Mouse (Mus musculus): ENCODE data around the gene Zfp628. TPM values are rescaled to one million over a fixed set of nuclear protein-coding genes. Genes with fewer than 3 reads are reported as not detected.
"Not testable (repeated sequence)": the region's sequence is repeated elsewhere in the genome, so short reads cannot be mapped to it uniquely, and the experiment has no call there.

Gene Zfp628
- polyA plus RNA-seq (2012; rRNA removed), result 16.7 and 21.7 TPM in 2 replicates

- DNase-seq (ENCODE audit: low read depth), result peak; percentile 98
- TF ChIP-seq POLR2A (IDR thresholded peaks at IDR 0.05; ENCODE audit: borderline replicate concordance, extremely low read depth, insufficient read depth, insufficient read length, poor library complexity, severe bottlenecking) (peak; percentile 89), CTCF (IDR thresholded peaks at IDR 0.05; ENCODE audit: borderline replicate concordance, extremely low read depth, insufficient read depth, insufficient read length) (no peak)
These were observed at the start of gene Zfp628 for GRCm38 (mm10) chr7:4915007-4915665. Gene Zfp628, plus strand, starts transcription at chr7:4915217.

DNA sequence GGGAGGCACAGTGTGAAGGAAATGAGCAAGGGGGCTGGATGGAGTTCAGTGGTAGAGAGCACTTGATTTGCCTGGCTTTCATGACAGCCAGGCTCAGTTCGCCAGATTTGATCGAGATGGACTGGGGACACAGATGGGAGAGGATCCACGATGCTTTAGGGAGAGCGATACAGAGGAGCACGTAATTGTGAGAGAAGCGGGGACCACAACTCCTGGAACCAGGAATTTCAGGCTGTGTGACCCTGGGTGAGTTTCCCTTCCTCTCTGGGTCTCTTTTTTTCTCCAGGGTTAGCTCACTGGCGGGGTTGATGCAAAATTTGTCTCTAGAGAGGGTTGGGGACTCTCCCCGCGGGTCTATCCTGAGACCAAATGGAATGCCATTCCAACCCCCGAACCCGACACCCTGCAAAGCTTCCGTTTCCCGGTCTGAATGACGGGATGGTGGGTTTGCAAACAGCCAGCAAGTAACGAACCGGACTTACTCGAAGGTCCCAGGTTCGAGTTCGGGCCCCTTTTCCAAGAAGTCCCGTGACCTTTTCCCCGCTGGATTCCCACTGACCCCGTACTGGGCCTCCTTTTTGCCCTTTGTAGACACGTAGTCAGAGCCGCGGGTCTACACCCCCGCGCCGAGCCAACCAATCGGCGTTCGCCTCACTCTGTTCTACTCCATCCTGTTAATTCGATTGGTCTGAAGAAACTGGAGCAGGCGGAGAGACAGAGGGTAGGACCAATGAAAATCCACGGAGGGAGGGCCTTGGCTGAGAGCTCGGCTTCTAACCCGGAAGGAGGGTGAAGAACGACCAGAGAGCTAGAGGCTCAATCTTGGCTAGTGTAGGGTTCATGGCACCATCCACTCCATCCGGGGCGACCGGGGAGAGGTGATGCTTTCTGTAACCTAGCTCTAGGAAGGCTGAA lies 49.2 kb upstream of the Zfp628 start:
- DNase-seq (ENCODE audit: low read depth), result peak; percentile 99
- TF ChIP-seq POLR2A (IDR thresholded peaks at IDR 0.05; ENCODE audit: borderline replicate concordance, extremely low read depth, insufficient read depth, insufficient read length, poor library complexity, severe bottlenecking) (peak; percentile 70; the same call in 1 of the 2 replicates), CTCF (IDR thresholded peaks at IDR 0.05; ENCODE audit: borderline replicate concordance, extremely low read depth, insufficient read depth, insufficient read length) (no peak)

DNA sequence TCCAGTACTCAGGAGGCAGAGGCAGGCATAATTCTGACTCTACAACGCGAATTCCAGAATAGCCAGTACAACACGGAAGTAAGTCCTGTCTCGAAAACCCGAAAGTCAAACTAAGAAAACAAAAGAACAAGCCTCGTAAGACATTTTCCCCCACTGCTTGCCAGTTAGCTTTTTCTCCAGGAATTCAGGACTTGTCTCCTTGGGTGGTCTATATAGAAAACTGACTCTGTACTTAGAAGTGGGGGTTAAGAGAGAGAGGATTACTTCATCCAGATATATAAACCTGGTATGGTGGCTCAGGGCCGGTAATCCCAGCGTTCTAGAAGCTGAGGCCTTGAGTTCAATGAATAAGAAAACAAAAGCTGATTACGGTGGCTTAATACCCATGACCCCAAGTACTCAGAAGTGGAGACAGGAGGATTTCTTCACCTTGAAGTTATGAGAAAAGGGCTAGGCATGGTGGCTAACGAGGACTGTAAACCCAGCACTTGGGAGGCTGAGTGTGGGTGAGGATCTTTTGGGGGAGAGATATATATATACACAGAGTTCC lies 48.3 kb upstream of the Zfp628 start:
- no peak for DNase-seq (ENCODE audit: low read depth)
- TF ChIP-seq CTCF (IDR thresholded peaks at IDR 0.05; ENCODE audit: borderline replicate concordance, extremely low read depth, insufficient read depth, insufficient read length), result no peak
- TF ChIP-seq POLR2A (IDR thresholded peaks at IDR 0.05; ENCODE audit: borderline replicate concordance, extremely low read depth, insufficient read depth, insufficient read length, poor library complexity, severe bottlenecking), result no peak

DNA sequence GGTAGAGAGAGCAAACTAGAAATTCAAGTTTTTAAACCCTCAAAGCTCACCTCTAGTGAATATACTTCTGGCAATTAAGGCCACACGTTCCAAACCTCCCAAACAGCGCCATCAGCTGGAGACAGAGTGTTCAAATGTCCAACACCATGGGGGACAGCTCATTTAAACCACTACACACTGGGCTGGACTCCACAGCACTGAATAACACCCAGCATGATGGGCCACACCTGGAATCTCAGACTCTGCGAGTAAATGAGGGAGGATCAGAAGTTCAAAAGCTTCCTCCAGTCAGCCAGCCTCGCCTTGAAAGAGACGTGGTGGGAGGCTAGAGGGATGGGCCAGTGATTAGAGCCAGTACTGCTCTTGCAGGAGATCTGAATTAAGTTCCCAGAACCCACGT lies 44.9 kb upstream of the Zfp628 start, which contains the start of gene Isoc2b:
Isoc2b (minus strand) TSS at position 126 of the 400 bp plus-strand sequence.
- peak; percentile 19 for DNase-seq (ENCODE audit: low read depth)
- TF ChIP-seq POLR2A (IDR thresholded peaks at IDR 0.05; ENCODE audit: borderline replicate concordance, extremely low read depth, insufficient read depth, insufficient read length, poor library complexity, severe bottlenecking) (no peak), CTCF (IDR thresholded peaks at IDR 0.05; ENCODE audit: borderline replicate concordance, extremely low read depth, insufficient read depth, insufficient read length) (no peak)

DNA sequence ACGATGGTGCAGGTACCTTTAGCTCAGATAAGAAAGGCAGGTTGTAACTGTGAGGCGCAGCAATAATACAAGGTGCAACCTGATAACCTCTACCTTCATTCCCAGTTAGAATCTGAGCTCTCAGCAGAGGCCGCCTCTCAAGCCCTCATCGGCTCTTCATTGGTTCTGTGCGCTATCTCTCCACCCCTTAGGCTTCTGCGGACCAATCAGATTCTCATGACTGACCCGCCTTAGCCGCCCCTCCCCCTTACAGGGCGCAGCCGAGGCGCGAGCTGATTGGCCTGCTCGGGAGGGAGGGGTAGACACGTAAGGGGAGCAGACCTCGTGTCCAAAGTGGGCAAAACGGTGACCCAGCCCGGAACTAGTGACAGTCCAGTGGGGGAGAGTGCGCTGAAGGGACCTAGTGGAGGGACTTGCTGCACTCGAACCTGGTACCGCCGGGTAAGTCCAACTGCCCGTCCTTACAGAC lies 38.2 kb upstream of the Zfp628 start, which contains the start of gene Isoc2a:
Isoc2a (plus strand) TSS at position 401 of the 469 bp plus-strand sequence.
- peak; percentile 98 for DNase-seq (ENCODE audit: low read depth)
- TF ChIP-seq CTCF (IDR thresholded peaks at IDR 0.05; ENCODE audit: borderline replicate concordance, extremely low read depth, insufficient read depth, insufficient read length) (no peak), POLR2A (IDR thresholded peaks at IDR 0.05; ENCODE audit: borderline replicate concordance, extremely low read depth, insufficient read depth, insufficient read length, poor library complexity, severe bottlenecking) (no peak)

DNA sequence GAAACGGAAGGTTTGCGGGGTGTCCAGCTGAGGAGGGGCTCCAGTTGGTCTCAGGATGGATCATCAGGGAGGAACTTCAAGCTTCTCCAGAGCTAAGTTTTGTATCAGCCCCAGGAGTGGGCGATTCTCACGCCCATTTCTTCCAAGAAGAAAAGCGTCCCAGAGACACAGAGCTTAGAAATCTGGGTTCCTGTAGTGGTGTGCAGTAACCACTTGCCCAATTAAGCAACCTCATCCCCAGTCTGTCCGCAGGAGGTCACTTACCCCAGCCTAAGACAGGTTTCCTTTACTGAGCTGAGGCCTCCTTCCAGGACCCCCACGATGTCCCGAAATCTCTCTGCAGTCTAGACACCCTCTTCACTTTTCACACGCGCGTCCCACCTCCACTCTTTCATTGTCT lies 37.8 kb upstream of the Zfp628 start:
- TF ChIP-seq POLR2A (IDR thresholded peaks at IDR 0.05; ENCODE audit: borderline replicate concordance, extremely low read depth, insufficient read depth, insufficient read length, poor library complexity, severe bottlenecking) (no peak), CTCF (IDR thresholded peaks at IDR 0.05; ENCODE audit: borderline replicate concordance, extremely low read depth, insufficient read depth, insufficient read length) (no peak)
- no peak for DNase-seq (ENCODE audit: low read depth)

GRCm38 (mm10) chr7:4878186-4878585 lies 36.8 kb upstream of the Zfp628 start:
- TF ChIP-seq CTCF (IDR thresholded peaks at IDR 0.05; ENCODE audit: borderline replicate concordance, extremely low read depth, insufficient read depth, insufficient read length), result peak; percentile 15; the same call in 1 of the 2 replicates
- no peak for TF ChIP-seq POLR2A (IDR thresholded peaks at IDR 0.05; ENCODE audit: borderline replicate concordance, extremely low read depth, insufficient read depth, insufficient read length, poor library complexity, severe bottlenecking)
- DNase-seq (ENCODE audit: low read depth), result no peak

DNA sequence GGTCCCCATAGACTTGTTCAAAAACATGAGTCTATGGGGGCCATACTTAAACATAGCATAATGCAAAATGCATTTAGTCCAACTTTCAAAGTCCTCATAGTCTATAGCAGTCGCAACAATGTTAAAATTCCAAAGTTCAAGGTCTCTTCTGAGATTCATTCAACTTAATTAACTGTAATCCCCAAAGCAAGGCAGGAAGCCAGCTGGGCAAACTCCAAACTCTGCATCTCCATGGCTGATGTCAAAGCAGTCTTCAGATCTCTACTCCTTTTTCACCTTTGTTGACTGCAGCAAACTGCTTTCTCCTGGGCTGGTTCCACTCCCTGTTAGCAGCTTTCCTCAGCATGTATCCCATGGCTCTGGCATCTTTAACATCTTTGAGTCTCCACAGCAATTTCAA lies 36.0 kb upstream of the Zfp628 start:
- DNase-seq (ENCODE audit: low read depth), result not testable (repeated sequence)

DNA sequence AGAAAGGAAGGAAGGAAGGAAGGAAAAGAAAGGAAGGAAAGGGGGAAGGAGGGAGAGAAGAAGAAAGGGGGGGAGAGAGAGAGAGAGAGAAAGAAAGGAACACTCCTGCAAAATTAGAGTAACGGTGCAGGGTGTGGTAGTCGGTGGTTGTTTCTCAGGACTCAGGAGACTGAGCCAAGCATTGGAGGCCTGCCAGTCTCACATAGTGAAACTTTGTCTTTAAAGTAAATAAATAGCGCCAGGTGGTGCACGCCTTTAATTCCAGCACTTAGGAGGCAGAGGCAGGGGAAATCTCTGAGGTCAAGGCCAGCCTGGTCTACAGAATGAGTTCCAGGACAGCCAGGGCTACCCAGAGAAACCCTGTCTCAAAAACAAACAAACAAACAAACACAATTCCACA lies 28.3 kb upstream of the Zfp628 start:
- no peak for DNase-seq (ENCODE audit: low read depth)
- TF ChIP-seq POLR2A (IDR thresholded peaks at IDR 0.05; ENCODE audit: borderline replicate concordance, extremely low read depth, insufficient read depth, insufficient read length, poor library complexity, severe bottlenecking) (no peak), CTCF (IDR thresholded peaks at IDR 0.05; ENCODE audit: borderline replicate concordance, extremely low read depth, insufficient read depth, insufficient read length) (no peak)

DNA sequence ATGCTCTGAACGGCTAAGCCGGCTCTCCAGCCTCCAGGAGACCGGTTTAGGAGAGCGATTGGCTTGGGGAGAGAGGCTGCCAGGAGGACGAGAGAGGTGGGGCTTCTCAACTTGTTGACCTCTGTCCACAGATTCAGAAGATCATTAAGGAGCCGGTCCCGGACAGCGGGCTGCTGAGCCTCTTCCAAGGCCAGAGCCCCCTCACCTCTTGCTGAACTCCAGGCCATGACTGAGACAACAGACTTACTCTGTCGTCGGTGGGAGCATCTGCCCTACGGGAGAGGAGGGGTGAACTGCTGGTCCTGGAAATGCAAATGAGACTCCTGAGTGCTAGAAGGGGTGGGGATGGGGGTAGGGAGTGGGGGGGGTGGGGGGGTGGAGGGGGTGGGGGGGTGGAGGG lies 19.8 kb upstream of the Zfp628 start:
- TF ChIP-seq CTCF (IDR thresholded peaks at IDR 0.05; ENCODE audit: borderline replicate concordance, extremely low read depth, insufficient read depth, insufficient read length), result no peak
- TF ChIP-seq POLR2A (IDR thresholded peaks at IDR 0.05; ENCODE audit: borderline replicate concordance, extremely low read depth, insufficient read depth, insufficient read length, poor library complexity, severe bottlenecking), result no peak
- DNase-seq (ENCODE audit: low read depth), result no peak

All from brain, embryonic 14.5 days (tissue).